Mouse (Mus musculus) E14TG2a.4 (cell line): ENCODE measurements at regions not wholly inside any gene's neighbourhood (a gene's known extent, or its start where the extent isn't known, plus 50 kb on each side); places are given as distances from the start of the nearest gene placed in this dataset.

Experiments used
- H3K27me3 ChIP-seq: 2 replicates; pipeline ENCODE4 v1.6.1; 2014; ENCODE audit warnings: low read length, control low read depth; ENCODE audit not compliant: insufficient read depth
- H3K36me3 ChIP-seq: 2 replicates; pipeline ENCODE4 v1.6.1; 2014; ENCODE audit warnings: low read length, control low read depth; ENCODE audit not compliant: insufficient read depth
- H3K4me1 ChIP-seq: replicated peaks from 2 replicates; pipeline ENCODE4 v1.6.1; 2014; ENCODE audit warnings: low read depth, low read length, control low read depth
- H3K4me3 ChIP-seq: replicated peaks from 2 replicates; pipeline ENCODE4 v1.5.1; 2014; ENCODE audit warnings: mild to moderate bottlenecking, low read length
- H3K9me3 ChIP-seq: 2 replicates; pipeline ENCODE4 v1.6.1; 2014; ENCODE audit warnings: low read length, control low read depth
- CTCF ChIP-seq: conservative IDR thresholded peaks from 2 replicates; pipeline ENCODE4 v1.5.1; 2014; ENCODE audit warnings: low read length
- NANOG ChIP-seq: IDR thresholded peaks from 2 replicates; pipeline ENCODE4 v1.6.1; 2014; ENCODE audit warnings: borderline replicate concordance, low read length, mixed read lengths
- POU5F1 ChIP-seq: IDR thresholded peaks from 2 replicates; pipeline ENCODE4 v1.6.1; 2014; ENCODE audit warnings: low read length, borderline replicate concordance

DNA sequence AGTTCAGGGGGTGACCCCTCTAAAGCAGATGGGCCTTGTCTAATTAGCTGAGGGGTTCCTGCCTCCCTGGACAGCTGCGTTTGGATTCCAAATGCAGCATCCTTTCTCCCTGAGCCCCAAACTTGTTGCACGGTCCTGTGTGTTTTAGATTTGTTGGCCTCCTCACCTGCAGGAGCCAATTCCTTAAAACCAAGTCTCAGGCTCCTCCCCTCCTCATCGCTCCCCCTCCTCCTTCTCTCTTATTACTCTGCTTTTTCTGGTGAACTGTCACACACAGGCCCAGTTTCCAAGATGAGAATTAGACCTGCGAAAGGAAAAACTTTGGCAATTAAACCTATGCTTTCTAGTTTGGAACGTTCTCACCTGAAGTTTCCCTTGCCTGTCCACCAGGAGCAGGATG lies 106.3 kb downstream of the Ppp4r2 start:
- Histone ChIP-seq H3K36me3 (no peaks in the 10 kb centered on the region), H3K27me3 (no peaks in the 10 kb centered on the region), H3K9me3 (no peaks in the 10 kb centered on the region), H3K4me1 (no peaks in the 10 kb centered on the region), H3K4me3 (no peak overlapping the region)
- TF ChIP-seq POU5F1 (no peak), NANOG (no peak), CTCF (no peak)

DNA sequence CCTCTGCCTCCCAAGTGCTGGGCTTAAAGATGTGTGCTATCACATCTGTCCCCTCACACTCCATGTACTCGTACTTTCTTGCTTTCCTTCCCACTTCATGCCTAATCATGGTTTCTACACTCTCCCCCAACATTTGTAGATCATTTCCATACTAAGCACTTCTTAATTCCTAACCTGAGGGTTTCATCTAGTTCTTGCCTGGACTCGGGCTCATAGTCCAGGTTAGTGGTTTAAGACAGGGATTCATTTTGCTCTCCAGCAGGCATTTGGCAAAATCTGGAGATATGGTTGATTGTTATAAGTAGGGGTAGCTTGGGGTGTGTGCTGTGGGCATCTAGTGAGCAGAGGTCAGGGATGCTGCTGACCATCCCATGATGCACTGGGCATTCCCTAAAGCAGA lies 108.3 kb downstream of the Ppp4r2 start:
- Histone ChIP-seq H3K27me3 (no peaks in the 10 kb centered on the region), H3K9me3 (no peaks in the 10 kb centered on the region), H3K4me1 (no peaks in the 10 kb centered on the region), H3K36me3 (no peaks in the 10 kb centered on the region), H3K4me3 (no peak overlapping the region)
- no peak for TF ChIP-seq CTCF
- TF ChIP-seq NANOG = no peak
- no peak for TF ChIP-seq POU5F1

DNA sequence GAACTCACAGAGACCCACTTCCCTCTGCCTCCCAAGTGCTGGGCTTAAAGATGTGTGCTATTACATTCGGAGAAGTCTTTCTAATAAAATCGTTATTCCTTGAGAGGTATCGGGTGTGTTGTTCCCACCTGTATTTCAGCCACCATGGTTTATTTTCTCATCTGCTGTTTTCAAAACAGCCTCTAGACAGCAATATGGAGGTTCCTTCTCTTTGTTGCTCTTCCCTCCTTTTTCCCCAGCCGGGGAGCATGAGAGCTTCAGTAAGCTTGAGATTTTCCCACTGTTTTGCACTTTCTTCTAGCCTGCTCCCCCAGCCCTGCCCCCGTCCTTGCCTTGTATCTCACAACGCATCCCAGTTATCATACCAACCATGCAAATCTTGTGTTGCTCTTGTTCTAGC lies 109.5 kb downstream of the Ppp4r2 start:
- Histone ChIP-seq H3K27me3 (no peaks in the 10 kb centered on the region), H3K4me3 (no peak overlapping the region), H3K4me1 (no peaks in the 10 kb centered on the region), H3K36me3 (no peaks in the 10 kb centered on the region), H3K9me3 (no peaks in the 10 kb centered on the region)
- TF ChIP-seq POU5F1 = no peak
- no peak for TF ChIP-seq NANOG

DNA sequence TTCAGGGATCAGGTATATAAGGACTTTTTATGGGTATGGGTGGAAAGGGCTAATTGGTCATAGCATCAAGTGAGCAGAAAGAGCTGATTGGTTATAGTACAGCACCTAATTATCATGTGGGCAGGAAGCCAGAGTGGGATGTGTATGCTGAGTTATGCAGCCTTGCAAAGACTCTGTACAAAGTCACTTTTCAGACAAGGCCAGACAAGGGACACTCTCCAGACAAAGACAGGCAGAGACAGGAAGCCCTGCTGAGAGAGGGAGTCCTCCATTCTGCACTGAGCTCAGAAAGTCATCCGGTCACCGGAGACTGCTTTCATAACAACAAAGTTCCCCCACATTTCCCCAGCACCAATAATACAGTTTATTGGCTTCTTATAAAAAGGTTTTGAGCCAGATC lies 112.4 kb downstream of the Ppp4r2 start:
- H3K27me3 ChIP-seq = no peaks in the 10 kb centered on the region
- no peak for TF ChIP-seq NANOG
- TF ChIP-seq CTCF = no peak
- no peak for TF ChIP-seq POU5F1
- no peaks in the 10 kb centered on the region for H3K36me3 ChIP-seq
- H3K4me1 ChIP-seq = no peaks in the 10 kb centered on the region
- no peak overlapping the region for H3K4me3 ChIP-seq
- no peaks in the 10 kb centered on the region for H3K9me3 ChIP-seq

DNA sequence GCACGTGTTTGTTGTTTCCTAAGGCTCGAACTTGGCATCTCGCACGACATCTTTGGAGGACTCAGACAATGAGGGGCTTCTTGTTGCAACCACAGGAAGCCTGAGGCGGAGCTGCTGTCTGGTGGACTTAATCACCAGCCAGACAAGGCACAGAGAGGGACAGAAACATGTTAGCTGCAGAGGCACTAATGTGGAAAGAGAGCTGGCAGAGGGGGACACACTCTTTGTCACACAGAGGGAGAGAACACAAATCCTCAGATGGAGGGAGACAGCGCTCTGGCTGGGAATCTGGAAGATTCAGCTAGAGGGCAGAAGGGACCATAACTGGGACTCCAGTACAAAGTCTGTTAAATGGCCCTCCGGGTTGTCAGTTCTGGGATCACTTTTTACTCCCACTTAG lies 114.9 kb downstream of the Ppp4r2 start:
- Histone ChIP-seq H3K4me3 (no peak overlapping the region), H3K27me3 (no peaks in the 10 kb centered on the region), H3K9me3 (no peaks in the 10 kb centered on the region), H3K36me3 (no peaks in the 10 kb centered on the region), H3K4me1 (no peaks in the 10 kb centered on the region)
- TF ChIP-seq CTCF (no peak), NANOG (no peak), POU5F1 (no peak)

DNA sequence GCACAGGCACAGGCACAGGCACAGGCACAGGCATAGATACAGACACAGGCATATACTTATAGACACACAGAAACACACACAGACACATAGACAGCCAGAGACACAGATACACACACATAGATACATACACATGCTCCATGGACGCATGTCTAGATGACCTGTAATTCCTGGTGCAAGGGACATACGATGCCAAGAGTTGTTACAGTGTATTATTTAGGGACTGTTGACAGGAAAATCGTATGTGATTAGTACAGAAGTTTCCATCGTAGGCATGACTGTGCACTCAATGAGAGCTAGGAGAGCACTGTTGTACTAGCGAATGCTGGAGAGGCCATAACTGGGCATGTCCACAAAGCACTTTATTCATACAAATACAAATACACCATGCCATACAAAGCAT lies 118.2 kb downstream of the Ppp4r2 start:
- H3K9me3 ChIP-seq = no peaks in the 10 kb centered on the region
- H3K4me3 ChIP-seq = no peak overlapping the region
- H3K36me3 ChIP-seq = no peaks in the 10 kb centered on the region
- TF ChIP-seq POU5F1 = no peak
- TF ChIP-seq NANOG = no peak
- TF ChIP-seq CTCF = no peak
- no peaks in the 10 kb centered on the region for H3K4me1 ChIP-seq
- no peaks in the 10 kb centered on the region for H3K27me3 ChIP-seq

DNA sequence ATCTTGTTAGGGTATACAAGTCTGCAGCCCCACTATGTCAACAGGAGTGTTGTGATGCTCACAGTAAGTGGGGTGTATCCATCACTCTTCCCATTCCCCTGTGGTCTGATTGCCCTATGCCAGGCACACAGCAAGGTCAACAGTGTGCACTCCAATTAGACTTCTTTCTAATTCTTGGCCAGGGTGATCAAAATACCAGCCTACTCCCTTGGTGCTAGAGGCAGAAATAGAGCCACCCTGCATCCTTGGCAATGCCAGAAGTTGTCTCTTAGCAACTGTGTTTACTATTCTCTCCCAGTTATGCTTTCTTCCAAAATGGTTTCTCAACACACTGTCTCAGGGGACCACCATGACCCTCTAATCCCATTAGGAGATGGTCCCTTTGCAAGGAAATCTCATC lies 119.0 kb downstream of the Ppp4r2 start:
- H3K4me3 ChIP-seq = no peak overlapping the region
- no peaks in the 10 kb centered on the region for H3K9me3 ChIP-seq
- H3K4me1 ChIP-seq = no peaks in the 10 kb centered on the region
- TF ChIP-seq NANOG (no peak), POU5F1 (no peak), CTCF (no peak)
- no peaks in the 10 kb centered on the region for H3K36me3 ChIP-seq
- H3K27me3 ChIP-seq = no peaks in the 10 kb centered on the region

DNA sequence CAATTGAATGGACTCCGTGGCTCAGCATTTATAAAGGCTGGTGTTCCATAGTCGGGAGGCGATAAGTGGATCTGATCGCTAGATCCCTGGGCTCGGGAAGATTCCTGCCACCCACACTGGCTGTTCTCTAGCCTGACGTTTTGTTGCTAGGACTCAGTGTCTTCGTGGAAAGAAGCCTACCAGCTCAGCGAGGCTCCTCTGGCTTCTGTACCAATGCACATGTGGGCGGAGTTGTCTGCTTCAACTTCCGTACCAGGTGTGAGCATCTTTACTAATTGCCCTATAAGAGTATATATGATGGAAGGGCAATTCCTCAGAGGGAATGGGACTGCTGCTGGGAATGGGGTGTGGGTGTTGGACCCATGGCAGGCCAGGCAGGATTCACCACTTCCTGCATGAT lies 121.1 kb downstream of the Ppp4r2 start:
- no peaks in the 10 kb centered on the region for H3K9me3 ChIP-seq
- TF ChIP-seq POU5F1 (no peak), NANOG (no peak), CTCF (no peak)
- H3K4me1 ChIP-seq = no peaks in the 10 kb centered on the region
- no peak overlapping the region for H3K4me3 ChIP-seq
- no peaks in the 10 kb centered on the region for H3K27me3 ChIP-seq
- H3K36me3 ChIP-seq = no peaks in the 10 kb centered on the region

DNA sequence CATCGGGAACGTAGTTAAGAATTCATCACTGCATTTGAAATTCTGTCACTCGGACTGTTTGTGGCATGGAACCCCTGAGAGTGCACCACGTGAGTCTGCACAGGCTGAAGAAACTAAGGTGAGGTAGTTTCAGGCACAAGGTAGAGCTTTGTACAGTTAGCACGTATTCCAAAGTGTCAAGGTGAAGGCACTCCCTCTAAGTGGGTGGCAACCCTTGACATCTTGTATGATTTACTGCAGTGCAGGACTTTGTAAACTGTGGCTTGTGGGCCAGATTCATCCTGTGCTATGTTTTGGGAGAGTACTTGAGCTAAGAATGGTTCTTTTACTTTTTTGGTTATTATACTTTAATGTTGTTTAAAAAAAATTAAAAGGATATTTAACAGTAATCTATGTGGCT lies 133.1 kb downstream of the Ppp4r2 start:
- TF ChIP-seq NANOG = no peak
- TF ChIP-seq POU5F1 = no peak
- TF ChIP-seq CTCF = no peak
- Histone ChIP-seq H3K9me3 (no peaks in the 10 kb centered on the region), H3K4me1 (no peaks in the 10 kb centered on the region), H3K4me3 (no peak overlapping the region), H3K27me3 (peaks cover 9% of the 10 kb centered on the region; the same call in 1 of the 2 replicates), H3K36me3 (no peaks in the 10 kb centered on the region)
